Mouse (Mus musculus) liver, postnatal 0 days (tissue): Measurements from ENCODE around the gene Elp4.

Source experiments
- CTCF ChIP-seq: sonication (generic); IDR thresholded peaks from 2 replicates; pipeline ENCODE4 v1.5.1; 2016; ENCODE audit warnings: antibody characterized with exemption, low read depth
- EP300 ChIP-seq: IDR thresholded peaks from 2 replicates; pipeline ENCODE4 v1.6.1; 2016; ENCODE audit warnings: antibody characterized with exemption, low read depth, mild to moderate bottlenecking

DNA sequence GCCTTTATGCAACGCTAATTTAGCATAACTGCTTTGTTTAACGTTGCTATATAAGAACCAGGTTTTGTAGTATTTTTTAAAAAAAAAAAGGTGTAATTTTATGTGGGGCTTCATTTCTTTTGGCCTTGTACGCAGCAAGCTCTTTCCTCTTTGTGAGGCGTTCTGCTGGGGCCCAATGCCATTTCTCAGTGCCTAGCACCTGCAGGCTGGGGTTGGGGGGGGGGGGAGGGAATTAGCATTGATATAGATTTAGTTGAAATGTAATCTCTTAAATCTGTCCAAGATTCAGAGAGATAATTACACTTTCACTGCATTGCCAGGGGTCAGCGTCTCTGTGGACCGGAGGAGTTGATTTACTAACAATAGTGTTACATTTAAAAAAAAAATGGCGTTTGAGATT lies 241.8 kb downstream of the Elp4 start:
- TF ChIP-seq EP300 = no peak
- no peak for TF ChIP-seq CTCF
